Mouse (Mus musculus): ENCODE results near the gene Sipa1l1.

DNA sequence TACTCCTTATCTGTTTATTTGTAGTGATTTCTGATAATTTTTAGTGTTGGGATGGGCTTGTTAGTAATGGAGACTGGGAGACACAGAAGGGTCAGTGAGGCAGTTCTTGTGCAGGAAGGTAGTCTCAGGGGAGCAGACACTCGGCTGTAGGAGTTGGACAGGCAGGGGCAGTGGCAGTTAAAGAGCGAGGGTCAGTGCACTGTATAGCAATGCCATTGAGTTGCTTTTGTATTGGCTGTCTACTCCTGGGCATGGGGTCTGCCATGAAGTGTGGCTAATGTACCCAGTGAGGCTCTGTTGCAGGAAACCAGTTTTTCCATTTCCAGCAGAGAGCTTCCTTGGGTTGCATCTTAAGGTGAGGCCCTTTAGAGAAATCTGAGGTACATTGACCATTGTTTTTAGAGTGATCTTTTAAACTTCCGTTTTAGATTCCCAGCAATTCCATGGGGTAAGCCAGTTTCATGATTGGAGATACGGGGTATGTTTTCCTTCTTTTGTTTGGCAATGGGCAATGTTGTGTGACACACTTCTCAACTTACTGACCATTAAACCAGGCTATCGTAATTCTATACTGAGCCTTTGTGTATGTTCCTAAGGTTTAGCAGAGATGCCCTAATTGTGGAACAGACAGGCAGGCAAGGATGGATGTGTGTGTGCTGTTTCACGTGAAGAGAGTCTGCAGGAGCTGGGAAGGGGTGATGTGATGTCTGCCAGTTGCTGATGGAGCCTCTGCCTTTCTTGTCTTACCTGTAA lies 47.9 kb downstream of the Sipa1l1 start:
- TF ChIP-seq ZNF384 (IDR thresholded peaks at IDR 0.05; ENCODE audit: low read depth, low read length) (no peak), ZC3H11A (IDR thresholded peaks at IDR 0.05; ENCODE audit: borderline replicate concordance, low read depth, low read length) (no peak), MAFK (IDR thresholded peaks at IDR 0.05; ENCODE audit: insufficient read depth, low read depth, low read length) (no peak), HCFC1 (IDR thresholded peaks at IDR 0.05; ENCODE audit: borderline replicate concordance, insufficient read depth, low read length) (no peak), CHD2 (IDR thresholded peaks at IDR 0.05; ENCODE audit: low read depth, low read length) (no peak)

Measured in ES-E14 (cell line).